23 mouse cellular contexts compared by ENCODE assay signal in the genomic region with DNA sequence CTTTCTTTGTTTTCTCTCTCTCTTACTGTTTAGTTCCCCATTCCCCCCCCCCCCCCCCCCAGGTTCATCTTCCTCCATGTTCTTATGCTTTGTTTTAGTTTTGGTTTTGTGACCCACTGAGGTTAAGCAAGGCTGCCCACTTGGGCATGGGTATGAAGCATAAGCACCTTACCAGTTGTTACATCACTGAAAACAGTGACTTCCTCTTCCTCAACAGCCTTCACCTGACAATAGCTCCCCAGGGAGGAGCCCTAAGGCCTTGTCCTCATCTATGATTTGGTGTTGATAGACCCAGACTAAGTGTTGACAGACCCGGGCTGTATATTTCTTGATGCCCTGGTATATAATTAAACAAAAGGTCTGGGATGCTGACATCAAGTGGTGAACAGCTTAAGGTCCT.
DNase-seq lines count a peak whose midpoint lies in the region; ATAC-seq and TF ChIP-seq lines count a peak whose summit lies in the region.
"Had no signal": no experiment of that assay in that cellular context is flagged by ENCODE, and none has a peak within 500 bp of the region (broad histone marks: within the 10 kb centered on the region; RNA-seq: fewer than 3 reads in every experiment).

No protein-coding gene starts in this region.

- H3K9ac ChIP-seq in MEL (ENCODE audit: control insufficient read depth, low read depth, low read length, poor library complexity, severe bottlenecking): no peak overlapping the region
- H3K9ac ChIP-seq in kidney, embryonic 14.5 days (ENCODE audit: low read depth, low read length): no peak overlapping the region
- H3K9ac ChIP-seq: embryonic facial prominence, embryonic 12.5 days; embryonic facial prominence, embryonic 15.5 days; forebrain, postnatal 0 days; heart, embryonic 13.5 days; hindbrain, embryonic 12.5 days; hindbrain, embryonic 15.5 days had no signal

- no peak for TF ChIP-seq EP300 in MEL (IDR thresholded peaks at IDR 0.05; ENCODE audit: low read depth in 1 of 2, low read length in 2 of 2)

- no peaks in the 10 kb centered on the region for H3K9me3 ChIP-seq in MEL (replicated peaks; ENCODE audit: insufficient read depth, low read length)
- no peaks in the 10 kb centered on the region for H3K9me3 ChIP-seq in kidney, embryonic 14.5 days (ENCODE audit: control insufficient read depth, low read length)
- H3K9me3 ChIP-seq: embryonic facial prominence, embryonic 12.5 days; embryonic facial prominence, embryonic 15.5 days; G1E; heart, embryonic 13.5 days; hindbrain, embryonic 12.5 days; hindbrain, embryonic 15.5 days had no signal

- H3K27ac ChIP-seq in MEL (ENCODE audit: control insufficient read depth, low read depth, low read length): no peak overlapping the region
- H3K27ac ChIP-seq in kidney, embryonic 14.5 days (ENCODE audit: low read depth, low read length): no peak overlapping the region
- H3K27ac ChIP-seq: embryonic facial prominence, embryonic 12.5 days; embryonic facial prominence, embryonic 15.5 days; gastrocnemius, adult 2 months; heart, embryonic 13.5 days; hindbrain, embryonic 12.5 days; hindbrain, embryonic 15.5 days had no signal

- WGBS in kidney, embryonic 14.5 days: 83% methylated on average over 1 of the region's 1 CpGs

- DNase-seq in spleen, postnatal 36 days (ENCODE audit: low spot score in 2 of 2): peak; percentile 22 to 40
- DNase-seq in spleen, adult 18-20 months: no peak
- peak; percentile 24 for DNase-seq in MEL (ENCODE audit: low read depth, low spot score)
- no peak for DNase-seq in adrenal gland, postnatal 25 days
- DNase-seq in testis, postnatal 14 days (ENCODE audit: low spot score): no peak
- DNase-seq: adrenal gland, adult 8-10 months; adrenal gland, postnatal 36 days; cerebellum, adult 18-20 months; cerebellum, adult 9-10 months; cerebellum, postnatal 14 days; forebrain, postnatal 0 days; gastrocnemius, adult 2 months; gastrocnemius, postnatal 14 days; heart, adult 18-20 months had no signal

- no peaks in the 10 kb centered on the region for H3K79me2 ChIP-seq in MEL (ENCODE audit: control insufficient read depth, insufficient read depth, low read length, poor library complexity)

- H3K4me2 ChIP-seq in kidney, embryonic 14.5 days (replicated peaks; ENCODE audit: low read depth, low read length): no peak overlapping the region
- H3K4me2 ChIP-seq: embryonic facial prominence, embryonic 12.5 days; embryonic facial prominence, embryonic 15.5 days; heart, embryonic 13.5 days; hindbrain, embryonic 12.5 days; hindbrain, embryonic 15.5 days had no signal

- ATAC-seq in megakaryocyte progenitor cell, adult 5-6 weeks (replicated peaks; ENCODE audit: poor library complexity): peak; percentile 38
- ATAC-seq in kidney, embryonic 14.5 days (ENCODE audit: low FRiP score, low TSS enrichment): no peak
- ATAC-seq: forebrain, embryonic 14.5 days; forebrain, postnatal 0 days had no signal

- no peak overlapping the region for H3K4me3 ChIP-seq in MEL (ENCODE audit: control insufficient read depth in 1 of 2, insufficient read depth in 1 of 2, low read depth in 2 of 2, low read length in 2 of 2)
- H3K4me3 ChIP-seq in kidney, embryonic 14.5 days (ENCODE audit: low read length): no peak overlapping the region
- H3K4me3 ChIP-seq: embryonic facial prominence, embryonic 12.5 days; embryonic facial prominence, embryonic 15.5 days; gastrocnemius, adult 2 months; heart, embryonic 13.5 days; hindbrain, embryonic 12.5 days; hindbrain, embryonic 15.5 days had no signal

- TF ChIP-seq RAD21 in MEL (IDR thresholded peaks at IDR 0.05; ENCODE audit: low read depth, low read length): no peak

- H3K27me3 ChIP-seq in MEL (ENCODE audit: control insufficient read depth in 1 of 2, insufficient read depth in 2 of 2, low read length in 2 of 2): no peaks in the 10 kb centered on the region
- H3K27me3 ChIP-seq in kidney, embryonic 14.5 days (ENCODE audit: control insufficient read depth, insufficient read depth, low read length): no peaks in the 10 kb centered on the region
- H3K27me3 ChIP-seq: embryonic facial prominence, embryonic 12.5 days; embryonic facial prominence, embryonic 15.5 days; heart, embryonic 13.5 days; hindbrain, embryonic 12.5 days; hindbrain, embryonic 15.5 days had no signal

- H3K4me1 ChIP-seq in MEL (ENCODE audit: control insufficient read depth in 1 of 2, insufficient read depth in 2 of 2, low read length in 2 of 2): peaks cover 4 to 6% of the 10 kb centered on the region in 2 experiments; a peak in 3 of 4 replicates
- no peaks in the 10 kb centered on the region for H3K4me1 ChIP-seq in kidney, embryonic 14.5 days (ENCODE audit: control insufficient read depth, insufficient read depth, low read length)
- H3K4me1 ChIP-seq: embryonic facial prominence, embryonic 12.5 days; embryonic facial prominence, embryonic 15.5 days; hindbrain, embryonic 12.5 days; hindbrain, embryonic 15.5 days had no signal

- peaks cover 0 to 4% of the 10 kb centered on the region in 2 experiments; a peak in 2 of 4 replicates for H3K36me3 ChIP-seq in MEL (ENCODE audit: control insufficient read depth in 1 of 2, insufficient read depth in 2 of 2, low read length in 2 of 2)
- H3K36me3 ChIP-seq in kidney, embryonic 14.5 days (ENCODE audit: control insufficient read depth, insufficient read depth, low read length): no peaks in the 10 kb centered on the region
- H3K36me3 ChIP-seq: embryonic facial prominence, embryonic 12.5 days; embryonic facial prominence, embryonic 15.5 days; G1E; heart, embryonic 13.5 days; hindbrain, embryonic 12.5 days; hindbrain, embryonic 15.5 days had no signal

- TF ChIP-seq CTCF in MEL (IDR thresholded peaks at IDR 0.05 in 2 of 3, conservative IDR thresholded peaks at IDR 0.05 in 1 of 3; ENCODE audit: control insufficient read depth in 1 of 3, insufficient read depth in 1 of 3, low read depth in 2 of 3, low read length in 3 of 3, poor library complexity in 1 of 3, severe bottlenecking in 1 of 3): no peak

- no peak for TF ChIP-seq POLR2A in MEL (IDR thresholded peaks at IDR 0.05; ENCODE audit: control insufficient read depth in 1 of 2, insufficient read depth in 1 of 2, low read depth in 1 of 2, low read length in 2 of 2, poor library complexity in 1 of 2)

TF ChIP-seq in MEL, 35 proteins besides CTCF, POLR2A, EP300 and RAD21:
- TF ChIP-seq BHLHE40 (IDR thresholded peaks at IDR 0.05; ENCODE audit: borderline replicate concordance, low read depth, low read length) (no peak), MYB (IDR thresholded peaks at IDR 0.05; ENCODE audit: low read depth, low read length) (no peak), GABPA (IDR thresholded peaks at IDR 0.05; ENCODE audit: low read depth, low read length) (no peak), ETS1 (IDR thresholded peaks at IDR 0.05; ENCODE audit: low read depth, low read length) (no peak), ELF1 (IDR thresholded peaks at IDR 0.05; ENCODE audit: low read depth, low read length) (no peak), MEF2A (IDR thresholded peaks at IDR 0.05; ENCODE audit: extremely low read depth, insufficient replicate concordance, low read depth, low read length, poor library complexity, severe bottlenecking) (no peak), SMC3 (IDR thresholded peaks at IDR 0.05; ENCODE audit: low read depth, low read length) (no peak), TCF12 (IDR thresholded peaks at IDR 0.05; ENCODE audit: low read depth, low read length) (no peak), MAX (IDR thresholded peaks at IDR 0.05; ENCODE audit: low read length) (no peak), NELFE (IDR thresholded peaks at IDR 0.05; ENCODE audit: low read depth, low read length) (no peak), POLR2AphosphoS2 (IDR thresholded peaks at IDR 0.05; ENCODE audit: low read length) (no peak), USF1 (IDR thresholded peaks at IDR 0.05; ENCODE audit: low read depth, low read length) (no peak)

Comparison
In these comparisons a context has a peak if more than half of its experiments do, and no peak if none do; other contexts are left out.
1. DNase-seq: peak in spleen, postnatal 36 days (2 of 2) and MEL (single experiment); none in spleen, adult 18-20 months (0 of 2), adrenal gland, postnatal 25 days (single experiment) and testis, postnatal 14 days (single experiment).